Mouse (Mus musculus): ENCODE results near the gene Srrt. TPM values are rescaled to one million over a fixed set of nuclear protein-coding genes. Genes with fewer than 3 reads are reported as not detected.

Srrt gene
- total RNA-seq, 2 experiments from 2014 or later, result 58.1 to 93.2 TPM

DNA sequence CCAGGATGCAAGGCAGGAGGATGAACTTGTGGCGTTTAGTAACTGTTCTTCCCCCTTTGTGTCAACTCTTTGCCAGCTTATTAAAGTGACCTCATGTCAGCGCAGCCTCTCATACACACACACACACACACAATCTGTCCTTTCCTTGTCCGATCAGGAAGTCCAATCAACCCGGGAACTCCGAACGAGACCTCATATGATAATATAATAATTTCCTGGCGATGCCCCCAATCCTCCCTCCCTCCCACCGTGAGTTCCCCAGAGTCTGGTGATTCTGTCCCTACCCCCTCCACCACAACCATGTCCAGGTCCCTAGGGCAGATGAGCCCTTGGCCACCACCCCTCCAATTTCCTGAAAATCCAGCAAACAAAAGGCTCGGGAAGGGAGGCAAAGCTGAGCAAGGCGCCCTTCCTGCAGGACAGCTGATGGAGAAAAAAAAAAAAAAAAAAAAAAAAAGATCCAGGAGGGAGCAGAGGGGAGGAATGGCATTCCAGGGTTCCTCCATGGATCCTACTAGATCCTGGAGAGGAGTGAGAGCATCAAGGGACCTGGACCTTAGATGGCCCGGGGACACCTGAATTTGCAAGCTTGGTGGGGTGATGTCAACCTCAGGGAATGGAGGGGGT, 31.3 kb upstream of the Srrt start:
- peak; percentile 42 for DNase-seq

DNA sequence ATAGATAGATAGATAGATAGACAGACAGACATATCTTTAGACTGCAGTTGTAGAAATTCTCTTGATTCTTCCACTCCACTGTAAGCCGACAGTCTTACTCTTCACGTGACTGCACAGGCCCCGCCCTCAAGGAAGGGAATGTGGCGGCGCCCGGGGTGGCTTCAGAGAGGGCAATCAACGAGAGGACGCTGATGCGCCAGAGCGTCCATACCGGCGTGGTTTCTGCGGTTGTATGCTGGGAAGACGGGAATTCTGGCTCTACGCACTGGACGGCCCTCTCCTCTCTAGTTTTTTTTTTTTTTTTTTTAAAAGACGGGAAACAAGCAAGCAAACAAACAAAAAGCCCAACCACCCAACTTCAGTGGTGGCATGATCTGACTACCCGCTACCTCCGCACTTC, 30.8 kb upstream of the Srrt start:
- peak; percentile 87 for DNase-seq

DNA sequence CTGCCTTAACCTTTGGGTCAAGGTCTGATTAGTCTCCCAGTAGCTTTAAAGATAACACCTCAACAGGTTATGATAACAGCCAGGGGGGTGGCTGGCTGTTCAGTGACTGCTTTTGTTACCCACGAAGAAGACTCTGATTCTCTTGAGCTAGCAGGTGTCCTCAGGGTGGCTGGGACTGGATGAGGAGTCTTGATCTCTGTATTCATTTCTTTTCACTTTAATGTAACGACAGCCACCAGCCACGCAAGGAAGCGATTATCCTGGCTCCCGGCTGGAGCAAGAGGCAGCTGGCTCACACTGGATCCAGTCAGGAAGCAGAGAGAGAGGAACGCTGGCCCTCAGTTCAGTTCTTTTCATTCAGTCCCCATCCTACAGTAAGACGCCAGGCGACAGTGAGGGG, 29.7 kb upstream of the Srrt start:
- DNase-seq, result no peak

DNA sequence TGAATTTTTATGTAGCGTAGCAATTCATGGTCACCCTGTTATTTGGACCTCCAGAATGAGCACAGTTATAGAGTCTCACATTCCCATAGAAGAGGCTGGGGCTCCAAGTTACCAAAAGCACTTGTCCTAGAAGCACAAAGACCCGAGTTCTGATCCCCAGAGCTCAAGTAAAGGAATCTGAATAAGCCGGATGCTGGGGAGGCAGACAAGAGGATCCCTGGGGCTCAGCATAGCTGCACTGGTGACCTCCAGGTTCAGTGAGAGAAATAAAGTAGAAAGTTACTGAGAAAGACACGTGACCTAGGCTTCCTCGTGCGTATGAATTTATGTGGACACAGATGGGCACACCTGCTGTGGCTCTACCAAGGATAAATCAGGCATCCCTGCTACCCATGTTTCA, 27.6 kb upstream of the Srrt start:
- DNase-seq, result no peak

DNA sequence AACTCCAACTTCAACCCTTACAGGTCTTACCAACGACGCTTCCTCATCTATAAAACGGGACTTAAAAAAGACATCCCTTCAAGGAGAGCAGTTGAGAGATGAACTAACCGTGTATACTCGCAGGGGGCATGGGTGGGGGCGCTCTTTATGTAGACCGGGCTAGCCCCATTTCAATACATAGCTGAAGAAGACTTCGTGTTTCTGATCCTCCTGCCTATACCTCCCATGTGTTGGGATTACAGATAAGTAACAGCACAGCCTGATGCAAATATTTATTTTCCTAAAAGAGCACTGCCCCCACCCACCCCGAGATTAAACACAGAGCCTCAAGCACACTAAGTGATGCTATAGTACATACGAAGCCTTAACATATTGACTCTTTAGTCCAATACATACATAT, 26.8 kb upstream of the Srrt start:
- no peak for DNase-seq

DNA sequence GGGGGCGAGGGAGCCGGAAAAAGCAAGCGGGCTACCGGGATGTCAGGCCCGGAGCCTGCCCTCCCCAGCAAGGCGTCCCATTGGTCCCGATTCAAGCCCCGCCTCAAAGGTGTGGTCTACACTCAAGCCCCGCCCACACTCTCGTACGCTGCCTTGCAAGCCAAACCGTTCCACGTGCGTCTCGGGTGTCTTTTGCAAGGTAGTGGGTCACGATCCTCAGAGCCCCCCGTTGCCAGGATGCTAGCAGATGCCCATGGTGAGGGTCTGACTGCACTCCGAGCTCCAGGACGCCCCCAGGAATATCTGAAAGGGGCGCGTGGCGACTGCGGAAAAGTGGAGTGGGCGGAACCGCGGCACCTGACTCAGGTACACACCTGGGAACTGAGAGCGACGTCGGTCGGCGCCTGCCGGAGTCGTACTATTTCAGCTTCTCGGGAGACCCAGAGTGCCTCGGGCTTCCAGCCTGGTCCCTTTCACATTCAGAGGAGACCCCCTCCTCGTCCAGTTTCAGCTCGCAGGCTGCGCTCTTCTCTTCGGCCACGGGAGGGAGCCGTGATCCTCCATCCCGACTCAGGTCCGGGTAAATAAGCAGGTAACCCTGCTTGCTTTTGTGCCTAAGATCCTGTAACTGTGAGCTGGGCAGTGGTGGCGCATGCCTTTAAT, 26.2 kb upstream of the Srrt start, which contains the start of gene Slc12a9:
Gene Slc12a9 (minus strand): TSS at position 86 of the 663 bp plus-strand sequence.
- DNase-seq, result peak; percentile 95

DNA sequence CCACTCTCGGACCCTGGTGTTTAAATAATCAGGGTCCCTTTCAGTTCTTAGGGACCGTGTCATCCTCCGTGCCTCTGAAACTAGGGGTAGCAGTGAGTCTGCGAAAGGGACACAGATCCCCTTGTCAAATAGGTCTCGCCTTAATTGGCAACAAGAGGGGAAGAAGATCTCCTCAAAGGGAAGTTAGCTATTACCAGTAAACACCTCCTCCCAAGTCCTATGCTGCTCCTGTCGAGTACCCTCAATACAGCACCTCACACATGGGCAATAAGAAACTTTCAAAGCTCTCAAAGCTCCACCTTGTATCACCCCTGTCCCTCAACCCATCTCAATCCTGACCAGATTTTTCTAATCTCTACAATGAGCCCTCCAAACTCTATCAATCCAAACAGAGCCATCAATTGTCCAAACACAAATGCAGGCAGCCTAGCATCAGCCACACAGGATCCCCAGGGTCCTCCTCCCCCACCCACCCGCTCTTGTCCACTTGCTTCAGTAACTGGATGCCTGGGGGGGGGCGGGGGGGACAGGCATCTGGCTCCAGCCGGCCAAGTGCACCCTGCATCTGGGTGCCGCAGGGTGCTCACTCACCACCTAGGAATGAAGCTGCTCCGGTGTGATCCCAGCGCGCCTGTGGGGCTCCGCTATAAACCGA, 25.5 kb upstream of the Srrt start:
- DNase-seq, result no peak

DNA sequence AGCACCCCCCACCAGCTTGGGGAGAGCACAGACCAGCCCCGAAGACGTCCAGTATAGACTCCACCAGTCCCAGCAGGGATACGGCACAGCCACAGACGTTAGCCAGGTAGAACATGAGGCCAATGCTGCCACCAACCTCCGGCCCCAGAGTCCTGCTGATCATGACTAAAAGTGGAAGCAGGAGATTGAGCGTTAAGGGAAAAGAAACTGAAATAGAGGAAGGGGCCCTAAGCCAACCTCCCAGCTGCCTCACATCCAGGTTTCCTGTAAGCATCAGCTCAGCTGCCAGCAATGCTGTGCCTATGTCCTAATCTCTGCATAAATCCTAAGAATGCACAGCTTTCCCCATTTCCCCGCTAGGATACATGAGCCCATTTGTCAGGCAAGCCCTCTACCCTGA, 23.4 kb upstream of the Srrt start:
- no peak for DNase-seq

DNA sequence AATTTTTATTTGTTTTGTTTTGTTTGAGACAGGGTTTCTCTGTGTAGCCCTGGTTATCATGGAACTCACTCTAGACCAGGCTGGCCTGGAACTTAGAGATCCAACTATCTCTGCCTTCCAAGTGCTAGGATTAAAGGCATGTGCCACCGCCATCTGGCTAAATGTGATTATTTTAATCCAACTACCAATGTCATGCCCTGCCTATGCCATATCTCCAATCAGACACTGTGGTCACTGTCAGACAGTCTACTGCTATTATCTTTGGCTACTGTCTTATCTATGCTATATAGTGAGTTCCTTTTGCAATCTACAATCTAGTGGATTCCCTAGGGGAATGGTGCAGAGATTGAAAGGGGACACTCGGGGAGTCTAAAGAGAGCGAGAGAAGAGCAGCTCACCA, 13.5 kb upstream of the Srrt start:
- no peak for DNase-seq

DNA sequence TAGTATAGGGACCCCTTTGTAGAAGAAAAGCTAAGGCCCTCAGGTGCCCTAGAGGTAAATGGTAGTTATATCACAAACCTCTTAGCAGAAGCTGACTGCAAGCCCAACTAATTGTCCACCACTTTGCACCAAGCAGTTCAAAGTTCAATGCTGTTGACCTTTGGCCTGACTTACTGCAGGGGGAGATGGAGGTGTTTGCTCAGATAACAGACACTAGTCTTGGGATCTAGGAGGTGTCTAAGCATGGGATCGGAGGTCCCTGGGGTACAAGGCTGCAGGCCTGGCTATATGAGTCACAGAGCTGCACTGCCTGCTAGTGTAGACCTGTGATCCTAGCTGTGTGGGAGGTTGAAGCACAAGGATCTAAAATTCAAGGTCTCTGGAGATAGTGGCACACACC, 11.1 kb upstream of the Srrt start:
- DNase-seq, result no peak

DNA sequence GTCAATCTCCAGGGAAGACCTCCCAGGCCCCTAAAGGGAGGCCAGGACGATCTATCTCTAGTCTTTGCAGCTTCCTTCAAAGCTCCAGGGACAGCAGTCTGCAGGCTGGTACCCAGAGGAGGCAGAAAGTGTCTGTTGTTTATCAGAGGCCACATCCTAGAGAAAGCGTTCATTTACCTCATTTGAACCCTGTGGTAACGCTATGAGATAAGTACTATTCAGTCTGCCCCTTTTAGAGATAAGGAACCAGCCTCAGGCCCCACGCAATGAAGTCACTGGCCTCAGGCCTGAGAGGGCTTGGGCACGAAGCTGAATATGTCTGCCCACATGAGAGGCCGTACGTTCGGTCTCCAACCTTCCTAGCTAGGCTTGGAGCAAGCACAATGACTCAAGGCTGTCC, 9.9 kb upstream of the Srrt start:
- DNase-seq, result no peak

DNA sequence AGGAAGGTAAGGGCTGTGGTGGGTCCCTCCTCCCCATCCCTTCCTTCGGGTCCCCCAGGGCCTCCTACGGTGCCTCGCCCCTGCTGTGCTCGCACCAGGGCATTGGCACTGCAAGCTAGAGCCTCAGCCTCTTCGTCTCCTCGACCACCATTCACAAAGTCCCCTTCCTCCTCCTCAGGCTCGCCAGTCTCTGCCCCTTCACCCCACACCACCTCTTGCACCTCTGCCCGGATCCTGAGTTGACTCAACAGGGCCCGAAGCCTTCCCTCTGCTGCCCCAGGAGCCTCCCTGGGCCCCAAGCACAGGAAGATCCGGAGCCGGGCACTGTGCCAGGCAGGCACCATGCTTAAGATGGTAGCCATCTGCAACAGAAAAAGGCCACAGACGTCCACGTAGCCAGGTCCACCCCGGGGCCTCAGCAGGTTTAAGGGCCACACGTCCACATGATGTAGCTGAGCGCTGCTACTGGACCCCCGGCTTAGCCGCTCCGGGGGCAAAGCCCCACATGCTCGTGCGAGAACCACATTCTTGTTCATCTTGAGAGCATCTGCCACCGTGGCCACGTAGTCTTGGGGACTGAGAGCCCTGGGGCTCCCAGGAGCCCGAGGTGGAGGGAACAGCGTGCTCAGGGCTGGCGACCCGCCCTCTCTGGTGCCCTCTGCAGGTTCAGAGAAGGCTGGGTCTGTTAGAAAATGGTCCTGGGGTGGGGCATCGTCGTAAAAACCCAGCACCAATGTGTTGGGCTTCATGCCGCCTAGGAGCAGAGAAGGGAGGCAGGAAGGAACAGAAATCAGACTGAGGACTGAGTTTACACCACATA, 7.8 kb upstream of the Srrt start:
- DNase-seq, result peak; percentile 61

DNA sequence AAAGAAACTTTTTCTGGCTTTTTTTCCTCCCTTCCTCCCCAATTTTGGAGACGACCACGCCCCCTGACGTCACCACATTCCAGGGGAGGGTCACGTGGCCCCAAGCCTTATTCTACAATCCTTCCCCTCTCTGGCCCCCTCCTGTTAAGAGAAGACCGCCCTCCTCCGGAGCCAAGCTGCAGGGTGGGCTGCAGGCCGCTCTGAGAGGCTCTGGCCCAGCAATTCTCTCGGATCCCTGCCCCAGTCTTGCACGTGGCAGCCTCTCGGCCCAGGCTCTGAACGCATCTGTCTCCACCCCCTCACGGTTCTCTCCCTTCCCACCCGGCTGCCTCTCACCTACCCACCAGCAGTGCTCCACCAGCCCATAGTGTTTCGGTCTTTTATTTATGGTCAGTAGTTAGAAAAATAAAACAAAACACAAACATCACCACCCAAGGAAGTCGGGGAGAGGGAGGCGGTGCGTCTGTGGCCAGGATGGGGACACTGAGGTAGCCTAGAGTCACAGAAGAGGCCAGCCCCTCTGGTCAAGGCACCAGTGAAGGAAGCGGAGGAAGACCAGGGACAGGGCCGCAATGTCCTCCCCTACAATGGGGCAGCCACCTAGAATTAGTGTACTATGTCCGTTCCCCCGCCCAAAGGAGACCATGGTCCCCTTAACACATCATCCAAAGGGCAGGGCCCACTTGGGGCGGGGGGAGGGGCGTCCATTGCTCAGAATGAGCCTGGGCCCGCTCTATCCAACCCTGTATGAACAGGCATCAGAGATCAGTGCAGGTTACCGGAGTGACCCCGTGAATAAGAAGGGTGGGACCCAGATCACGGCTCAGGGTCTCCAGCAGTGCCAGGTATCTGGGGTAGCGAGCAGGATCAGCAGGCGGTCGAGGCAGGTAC, 7.0 kb upstream of the Srrt start, which contains the start of gene Trip6:
Gene Trip6 (minus strand): TSS at position 212 of the 891 bp plus-strand sequence.
- DNase-seq, result peak; percentile 92

DNA sequence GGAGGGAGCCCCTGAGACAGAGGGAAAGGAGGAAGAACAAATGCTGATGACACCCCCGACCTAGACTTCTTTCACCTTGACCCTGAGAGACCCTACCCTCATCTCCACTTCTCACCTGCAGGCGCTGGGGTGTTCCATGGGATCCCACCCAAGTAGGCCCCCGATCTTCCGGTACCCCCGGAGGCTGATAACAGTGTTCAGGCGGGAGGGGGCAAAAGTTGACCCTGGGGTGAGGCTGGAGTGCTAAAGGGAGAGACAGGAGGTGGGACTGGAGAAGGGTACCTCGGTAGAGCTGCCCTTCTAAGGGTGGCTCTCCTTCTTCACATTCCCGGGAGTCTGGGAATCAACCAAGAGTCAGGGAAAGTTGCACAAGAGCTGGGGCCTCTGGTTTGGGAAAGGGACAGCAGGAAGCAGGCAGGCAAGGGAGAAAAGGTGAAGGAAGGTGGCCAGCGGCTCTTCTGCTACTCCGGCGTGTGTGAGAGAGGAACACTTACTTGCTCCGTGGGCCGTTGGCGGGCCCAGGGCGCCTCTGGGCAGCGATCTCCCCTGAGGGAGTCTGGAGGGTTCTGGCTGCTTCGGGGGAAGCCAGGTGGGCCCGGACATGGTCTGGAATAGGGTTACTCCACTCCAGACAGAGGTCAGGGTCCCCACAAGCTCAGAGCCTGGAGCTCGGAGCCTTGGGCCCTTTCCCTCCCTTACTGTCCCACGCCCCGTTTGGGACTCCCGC, 6.2 kb upstream of the Srrt start:
- DNase-seq, result no peak

DNA sequence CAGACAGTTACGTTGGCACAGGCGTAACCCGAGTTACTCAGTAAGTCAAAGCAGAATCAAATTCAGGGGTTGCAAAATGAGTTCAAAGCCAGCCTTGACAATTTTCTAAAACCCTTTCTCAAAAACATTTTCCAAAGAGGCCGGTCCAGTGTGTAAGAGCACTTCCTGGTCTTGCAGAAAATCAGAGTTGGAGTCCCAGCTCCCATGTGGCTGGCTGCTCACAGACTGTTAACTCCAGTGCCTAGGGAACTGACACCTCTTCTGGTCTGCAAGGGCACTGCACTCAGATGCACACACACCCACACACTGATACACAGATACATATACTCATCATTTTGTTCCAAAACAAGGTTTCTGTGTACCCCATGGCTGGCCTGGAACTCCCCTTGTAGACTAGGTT, 882 bp upstream of the Srrt start:
- DNase-seq, result no peak

DNA sequence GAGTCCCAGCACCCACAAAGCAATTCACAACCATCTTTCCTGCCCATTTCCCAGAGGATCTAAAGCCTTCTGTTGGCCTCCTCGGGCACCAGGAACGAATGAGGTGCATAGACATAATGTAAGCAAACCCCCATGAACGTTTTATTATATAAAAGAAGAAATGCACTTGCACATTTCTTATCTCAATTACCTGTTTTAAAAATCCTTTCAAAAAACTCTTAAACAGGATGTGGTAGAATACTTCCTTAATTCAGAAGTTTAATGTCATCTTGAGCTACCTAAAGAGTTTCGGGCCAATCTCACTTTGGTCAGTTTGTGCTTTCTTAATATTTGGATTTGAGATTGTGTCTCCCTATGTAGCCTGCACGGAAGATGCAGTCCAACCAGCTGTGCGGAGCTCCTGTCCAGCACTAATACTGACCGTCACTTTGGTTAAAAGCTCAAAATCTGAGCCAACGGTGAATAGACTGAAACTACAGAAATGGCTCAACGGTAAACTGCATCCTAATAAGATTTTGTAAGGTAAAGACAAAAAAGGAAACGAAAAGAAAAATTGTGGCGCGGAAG, 952 bp downstream of the Srrt start:
- no peak for DNase-seq

DNA sequence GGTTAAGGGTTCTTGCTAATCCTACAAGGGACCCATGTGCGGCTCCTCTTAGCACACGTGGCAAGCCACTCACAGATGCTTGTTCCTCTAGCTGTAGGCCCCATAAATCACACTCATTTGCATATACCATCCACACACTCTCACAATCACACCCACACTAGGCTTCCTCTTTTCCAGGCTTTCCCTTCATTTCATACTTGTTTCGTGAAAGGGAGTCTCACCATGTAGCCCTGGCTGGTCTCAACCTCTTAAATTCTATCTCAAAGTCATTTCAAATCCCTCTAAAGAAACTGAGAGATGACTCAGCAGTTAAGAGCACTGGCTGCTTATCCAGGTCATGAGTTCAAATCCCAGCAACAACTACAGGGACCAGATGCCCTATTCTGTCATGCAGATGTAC, 1.7 kb downstream of the Srrt start:
- no peak for DNase-seq

DNA sequence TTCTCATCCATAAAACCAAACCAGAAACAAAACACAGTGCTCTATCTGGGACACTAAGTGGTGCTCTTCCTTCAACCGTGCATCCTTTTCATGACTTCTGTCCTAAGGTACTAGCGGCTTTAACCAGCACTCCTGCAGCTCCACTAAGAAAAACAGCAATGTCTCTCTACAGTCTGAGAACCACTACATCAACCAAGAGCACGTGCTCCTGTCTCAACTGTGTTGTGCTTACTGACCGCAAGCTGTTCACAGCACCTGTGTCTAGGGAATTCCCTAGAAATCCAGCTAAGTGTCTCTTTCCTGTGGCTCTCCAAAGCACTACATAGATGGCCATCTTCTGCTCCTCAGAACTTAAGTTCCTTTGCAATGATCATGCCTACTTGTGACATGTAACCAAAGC, 2.7 kb downstream of the Srrt start:
- no peak for DNase-seq

DNA sequence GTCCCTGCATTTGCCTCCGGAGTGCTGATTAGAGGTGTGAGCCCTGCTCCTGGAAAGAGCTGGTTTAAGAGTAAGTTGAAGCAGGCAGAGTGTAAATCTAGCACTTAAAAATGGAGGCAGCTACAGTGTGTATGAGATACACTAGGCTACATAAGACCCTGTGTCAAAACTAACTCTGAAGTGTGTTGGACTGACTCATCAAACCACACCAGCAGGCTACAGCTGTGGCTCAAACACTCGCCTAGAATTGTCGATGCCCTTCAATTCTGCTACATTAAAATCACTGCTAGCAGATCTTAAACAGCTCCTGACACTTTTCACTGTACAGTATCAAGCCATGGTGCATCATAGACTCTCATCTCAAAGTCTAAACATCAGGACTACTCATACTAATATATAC, 3.3 kb downstream of the Srrt start:
- DNase-seq, result no peak

DNA sequence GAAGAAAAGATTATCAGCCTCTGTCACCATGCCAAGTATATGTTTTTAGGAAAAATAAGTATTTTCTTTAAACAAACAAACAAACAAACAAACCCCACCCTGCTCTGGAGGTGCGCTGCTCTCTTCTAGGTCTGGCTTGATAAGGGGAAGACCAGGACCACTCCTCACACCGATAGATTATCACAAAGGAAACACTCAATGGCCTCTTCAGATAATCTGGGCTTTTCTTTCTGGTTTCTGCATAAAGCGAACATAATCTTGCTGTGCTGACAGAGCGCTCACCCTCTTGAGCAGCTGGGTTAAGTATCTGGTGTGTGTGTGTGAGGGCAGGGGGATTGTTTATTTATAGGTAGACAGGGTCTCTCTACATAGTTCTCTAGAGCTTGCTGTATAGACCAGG, 3.9 kb downstream of the Srrt start:
- DNase-seq, result no peak

DNA sequence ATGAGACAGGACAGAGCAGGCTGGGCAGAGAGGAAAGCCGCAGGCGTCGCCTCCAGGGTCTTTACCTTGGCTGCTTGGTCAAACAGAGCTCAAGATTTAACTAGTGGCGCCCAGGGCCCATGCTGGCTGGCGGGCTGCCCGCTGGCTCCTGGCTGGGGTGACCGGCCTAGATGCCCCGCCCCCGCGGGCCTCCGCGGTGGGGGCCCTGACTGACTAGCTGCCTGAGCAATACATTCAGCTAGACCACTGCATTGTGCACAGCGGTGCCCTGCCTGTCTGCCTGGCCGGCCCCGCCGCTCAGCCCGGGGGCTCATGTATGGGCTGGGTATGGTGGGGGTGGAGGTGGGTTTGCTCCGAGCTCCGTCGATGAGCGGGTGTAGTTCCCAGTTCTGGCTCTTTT, 6.2 kb downstream of the Srrt start:
- DNase-seq, result no peak
